Comparison of ENCODE assay signal across 30 mouse cellular contexts in the genomic region with DNA sequence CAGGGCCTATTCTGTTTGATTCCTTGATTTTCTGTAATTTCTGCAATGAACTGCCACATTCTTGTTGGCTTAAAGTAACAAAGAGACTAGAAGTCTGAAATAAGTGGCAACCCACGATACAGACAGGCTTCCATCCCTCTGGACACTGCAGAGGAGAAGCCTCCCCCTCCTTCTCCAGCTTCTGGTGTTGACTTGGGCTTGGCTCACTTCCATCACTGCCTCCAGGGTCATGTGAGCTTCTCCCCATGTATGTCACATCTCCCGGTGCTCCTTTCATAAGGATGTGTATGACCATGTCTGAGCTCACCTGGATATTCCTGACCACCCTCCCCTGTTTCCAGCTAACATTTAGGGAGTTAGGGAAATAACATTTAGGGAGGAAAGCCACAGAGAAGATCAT.
DNase-seq lines count a peak whose midpoint lies in the region; ATAC-seq and TF ChIP-seq lines count a peak whose summit lies in the region.
"Had no signal": no experiment of that assay in that cellular context is flagged by ENCODE, and none has a peak within 500 bp of the region (broad histone marks: within the 10 kb centered on the region; RNA-seq: fewer than 3 reads in every experiment).

No protein-coding gene starts in this region.

- H3K4me1 ChIP-seq in heart, embryonic 11.5 days (ENCODE audit: control insufficient read depth, insufficient read depth, low read length), result peaks cover 27% of the 10 kb centered on the region
- H3K4me1 ChIP-seq: liver, embryonic 15.5 days had no signal

- 38% methylated on average over 2 of the region's 2 CpGs for WGBS in heart, embryonic 11.5 days (ENCODE audit: insufficient replicate concordance)

- H3K79me2 ChIP-seq in C2C12 (ENCODE audit: control insufficient read depth, insufficient read depth), result no peaks in the 10 kb centered on the region

- DNase-seq in adrenal gland, postnatal 14 days, result peak; percentile 39
- DNase-seq in adrenal gland, postnatal 10 days, result no peak
- DNase-seq in heart, postnatal 4 days, result peak; percentile 56
- peak; percentile 31 for DNase-seq in kidney, postnatal 14 days
- no peak for DNase-seq in kidney, adult 9 months
- DNase-seq in spleen, postnatal 4 days (ENCODE audit: low spot score in 2 of 2), result no peak
- DNase-seq: cerebellum, adult 11 months; cerebellum, adult 9-10 months; cerebellum, postnatal 36 days; gastrocnemius, postnatal 25 days; heart, adult 2 months; heart, postnatal 10 days; lung, postnatal 14 days; right cerebral cortex, adult 18-20 months; spleen, adult 18-20 months; thymus, adult 18-20 months; thymus, postnatal 25 days had no signal

- H3K4me3 ChIP-seq in heart, embryonic 11.5 days (ENCODE audit: low read depth, low read length), result no peak overlapping the region
- no peak overlapping the region for H3K4me3 ChIP-seq in C2C12 (ENCODE audit: insufficient read depth, poor library complexity, severe bottlenecking)
- H3K4me3 ChIP-seq: heart, adult 2 months; layer of hippocampus, adult 2 months; left cerebral cortex, adult 2 months; limb, embryonic 12.5 days; liver, embryonic 15.5 days; neural tube, embryonic 12.5 days had no signal

- no peaks in the 10 kb centered on the region for H3K36me3 ChIP-seq in heart, embryonic 11.5 days (ENCODE audit: control insufficient read depth, insufficient read depth, low read length)
- H3K36me3 ChIP-seq in C2C12 (ENCODE audit: control insufficient read depth, insufficient read depth), result no peaks in the 10 kb centered on the region
- H3K36me3 ChIP-seq: limb, embryonic 12.5 days; liver, embryonic 15.5 days; neural tube, embryonic 12.5 days had no signal

- no peak overlapping the region for H3K4me2 ChIP-seq in heart, embryonic 11.5 days
- H3K4me2 ChIP-seq: limb, embryonic 12.5 days; liver, embryonic 15.5 days; midbrain, embryonic 11.5 days; neural tube, embryonic 12.5 days had no signal

- no peaks in the 10 kb centered on the region for H3K9me3 ChIP-seq in heart, embryonic 11.5 days (replicated peaks; ENCODE audit: control insufficient read depth, low read length)
- H3K9me3 ChIP-seq: limb, embryonic 12.5 days; liver, embryonic 15.5 days; neural tube, embryonic 12.5 days had no signal

- no peak overlapping the region for H3K27ac ChIP-seq in heart, embryonic 11.5 days (ENCODE audit: low read depth, low read length)
- H3K27ac ChIP-seq: heart, adult 2 months; layer of hippocampus, adult 2 months; left cerebral cortex, adult 2 months; limb, embryonic 12.5 days; liver, embryonic 15.5 days; neural tube, embryonic 12.5 days; stomach, postnatal 0 days had no signal

- no peak overlapping the region for H3ac ChIP-seq in C2C12 (ENCODE audit: control insufficient read depth, insufficient read length, low read depth)

- no peak overlapping the region for H3K9ac ChIP-seq in heart, embryonic 11.5 days (ENCODE audit: low read depth, low read length)
- H3K9ac ChIP-seq: limb, embryonic 12.5 days; liver, embryonic 15.5 days; neural tube, embryonic 12.5 days had no signal

- ATAC-seq in heart, embryonic 11.5 days (replicated peaks; ENCODE audit: insufficient number of reproducible peaks, low FRiP score, low TSS enrichment), result no peak
- ATAC-seq: forebrain, embryonic 14.5 days; hindbrain, embryonic 16.5 days; intestine, postnatal 0 days; midbrain, embryonic 16.5 days had no signal

- TF ChIP-seq CTCF in C2C12 (IDR thresholded peaks at IDR 0.05; ENCODE audit: control insufficient read depth, insufficient read depth, insufficient read length), result no peak

- H3K79me3 ChIP-seq in C2C12 (ENCODE audit: low read depth), result no peaks in the 10 kb centered on the region

- H3K27me3 ChIP-seq in heart, embryonic 11.5 days (ENCODE audit: control insufficient read depth, insufficient read depth, low read length), result no peaks in the 10 kb centered on the region
- H3K27me3 ChIP-seq in C2C12 (ENCODE audit: control insufficient read depth, insufficient read depth, insufficient read length), result no peaks in the 10 kb centered on the region
- H3K27me3 ChIP-seq: limb, embryonic 12.5 days; liver, embryonic 15.5 days; neural tube, embryonic 12.5 days had no signal

TF ChIP-seq in C2C12, 6 proteins besides CTCF, POLR2A, EP300 and RAD21:
- TF ChIP-seq USF1 (IDR thresholded peaks at IDR 0.05; ENCODE audit: low read depth) (peak; percentile 65), MYOD1 (IDR thresholded peaks at IDR 0.05; ENCODE audit: control insufficient read depth, insufficient read length, low read depth) (no peak)

Comparison
In these comparisons a context has a peak if more than half of its experiments do, and no peak if none do; other contexts are left out.
1. DNase-seq: peak in adrenal gland, postnatal 14 days (single experiment), heart, postnatal 4 days (single experiment) and kidney, postnatal 14 days (single experiment); none in adrenal gland, postnatal 10 days (single experiment), kidney, adult 9 months (single experiment) and spleen, postnatal 4 days (0 of 2).